Mouse (Mus musculus): ENCODE data around the gene Fgfr1op2.

- TF ChIP-seq POLR2A (IDR thresholded peaks at IDR 0.05; ENCODE audit: borderline replicate concordance, control insufficient read depth, low read depth, low read length) (no peak), CTCF (IDR thresholded peaks at IDR 0.05; ENCODE audit: control insufficient read depth, insufficient read depth, low read length) (no peak)
Observed at GRCm38 (mm10) chr6:146631847-146632246, 54.8 kb downstream of the Fgfr1op2 start.
